Mouse (Mus musculus): ENCODE data around the gene Slc4a2.

The Slc4a2 gene

GRCm38 (mm10) chr5:24423129-24424003 lies at the start of gene Slc4a2, which contains the start of gene Cdk5:
Gene Slc4a2 (plus strand): TSS chr5:24423837.
Gene Cdk5 (minus strand): TSS chr5:24423530.
- peak; percentile 96 to 97 for DNase-seq (ENCODE audit: low spot score in 2 of 2)

- DNase-seq (ENCODE audit: low spot score in 2 of 2): no peak
These were observed 49.4 kb upstream of the Slc4a2 start for GRCm38 (mm10) chr5:24374216-24374615.

DNA sequence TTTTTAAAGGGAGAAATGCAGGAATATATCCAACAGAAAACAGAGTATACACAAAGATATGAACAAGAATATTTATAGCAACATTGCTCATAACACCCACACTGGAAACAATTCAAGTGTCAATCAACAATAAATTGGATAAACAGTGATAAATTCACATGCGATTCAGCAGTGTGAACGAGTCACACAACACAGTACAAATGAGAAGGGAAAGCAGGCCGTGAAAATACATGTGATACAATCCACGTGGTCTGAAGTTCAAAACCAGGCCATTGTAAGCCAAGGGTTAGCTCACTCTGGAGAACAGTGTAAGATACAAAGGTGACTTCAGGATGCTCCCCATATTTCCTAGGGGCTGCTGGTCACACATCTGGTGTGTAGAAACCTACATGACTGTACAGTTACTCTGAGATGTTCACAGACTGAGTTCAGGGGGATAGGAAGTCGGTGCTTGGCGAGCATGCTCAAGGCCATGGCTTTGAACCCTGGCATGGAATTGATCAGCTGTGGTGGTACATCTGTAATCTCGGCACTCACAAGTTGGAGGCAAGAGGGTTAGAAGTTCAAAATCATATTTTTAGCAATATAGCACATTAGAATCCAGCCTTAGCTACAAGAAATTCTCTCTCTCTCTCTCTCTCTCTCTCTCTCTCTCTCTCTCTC lies 48.8 kb upstream of the Slc4a2 start:
- DNase-seq (ENCODE audit: low spot score in 2 of 2): no peak

GRCm38 (mm10) chr5:24378700-24379099 lies 44.9 kb upstream of the Slc4a2 start:
- no peak for DNase-seq (ENCODE audit: low spot score in 2 of 2)

GRCm38 (mm10) chr5:24379501-24379900 lies 44.1 kb upstream of the Slc4a2 start:
- DNase-seq (ENCODE audit: low spot score in 2 of 2): no peak

DNA sequence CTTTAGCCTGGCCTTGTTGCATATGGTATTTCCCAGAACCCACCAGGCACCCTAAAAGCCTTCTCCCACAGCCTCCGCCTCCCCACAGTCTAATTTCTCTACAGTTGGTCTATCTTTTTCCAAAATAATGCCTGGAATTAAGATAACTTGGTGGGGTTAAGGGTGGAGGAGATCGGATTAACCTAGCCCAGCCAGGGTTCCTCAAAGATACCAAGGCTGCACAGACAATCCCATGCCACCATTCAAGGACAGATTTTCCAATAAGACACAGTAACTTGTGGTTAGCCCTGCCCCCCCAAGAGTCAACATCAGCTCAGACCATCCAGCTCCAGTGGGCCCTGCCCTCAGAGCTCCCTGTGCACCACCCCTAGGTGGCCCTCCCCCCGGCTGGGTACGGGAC lies 43.1 kb upstream of the Slc4a2 start:
- no peak for DNase-seq (ENCODE audit: low spot score in 2 of 2)

GRCm38 (mm10) chr5:24381486-24381885 lies 42.2 kb upstream of the Slc4a2 start:
- DNase-seq (ENCODE audit: low spot score in 2 of 2): no peak

DNA sequence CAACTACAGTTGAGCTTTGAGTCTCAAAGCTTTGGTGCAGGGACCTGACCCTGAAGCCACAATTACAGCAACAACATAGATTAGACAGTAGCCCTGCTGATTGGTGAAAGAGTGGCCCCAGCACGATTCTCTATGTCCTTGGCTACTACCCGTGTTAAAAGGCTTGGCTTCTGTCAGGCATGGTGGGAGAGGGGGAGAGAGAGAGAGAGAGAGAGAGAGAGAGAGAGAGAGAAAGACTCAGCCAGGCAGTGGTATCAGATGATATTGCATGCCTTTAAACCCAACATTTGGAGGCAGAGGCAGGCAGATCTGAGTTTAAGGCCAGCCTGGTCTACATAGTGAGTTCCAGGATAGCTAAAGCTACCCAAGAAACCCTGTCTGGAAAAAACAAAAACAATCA lies 41.6 kb upstream of the Slc4a2 start:
- DNase-seq (ENCODE audit: low spot score in 2 of 2): no peak

DNA sequence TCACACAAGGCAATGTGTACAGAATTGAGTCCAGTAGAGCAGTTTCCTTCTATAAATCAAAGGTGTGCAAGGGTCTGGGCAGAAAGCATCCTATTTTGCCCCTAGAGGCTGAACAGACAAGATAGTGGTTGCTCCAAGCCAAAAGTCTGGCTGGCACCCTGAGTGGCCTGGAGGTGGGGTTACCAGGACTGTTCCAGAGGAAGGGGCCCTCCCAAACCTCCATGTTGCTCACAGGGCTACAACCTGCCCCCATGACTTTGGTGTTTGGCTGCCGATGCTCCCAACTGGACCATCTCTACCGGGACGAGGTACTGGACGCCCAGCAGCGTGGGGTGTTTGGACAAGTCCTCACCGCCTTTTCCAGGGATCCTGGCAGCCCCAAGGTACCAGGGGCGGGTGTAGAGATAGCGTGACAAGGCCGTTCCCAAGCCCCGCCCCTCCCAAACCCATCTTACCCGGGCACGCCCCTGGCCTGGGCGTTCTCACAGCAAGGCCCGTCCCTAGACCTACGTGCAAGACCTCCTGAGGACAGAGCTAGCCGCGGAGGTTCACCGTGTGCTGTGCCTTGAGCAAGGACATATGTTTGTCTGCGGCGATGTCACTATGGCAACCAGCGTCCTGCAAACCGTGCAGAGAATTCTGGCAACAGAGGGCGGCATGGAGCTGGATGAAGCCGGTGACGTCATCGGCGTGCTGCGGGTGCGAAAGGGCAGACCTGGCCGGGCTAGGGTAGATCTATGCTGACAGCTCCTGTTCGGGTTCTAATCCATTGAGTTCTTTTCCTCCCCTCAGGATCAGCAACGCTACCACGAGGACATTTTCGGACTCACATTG lies 40.4 kb upstream of the Slc4a2 start:
- DNase-seq (ENCODE audit: low spot score in 2 of 2): peak; percentile 96 to 97

DNA sequence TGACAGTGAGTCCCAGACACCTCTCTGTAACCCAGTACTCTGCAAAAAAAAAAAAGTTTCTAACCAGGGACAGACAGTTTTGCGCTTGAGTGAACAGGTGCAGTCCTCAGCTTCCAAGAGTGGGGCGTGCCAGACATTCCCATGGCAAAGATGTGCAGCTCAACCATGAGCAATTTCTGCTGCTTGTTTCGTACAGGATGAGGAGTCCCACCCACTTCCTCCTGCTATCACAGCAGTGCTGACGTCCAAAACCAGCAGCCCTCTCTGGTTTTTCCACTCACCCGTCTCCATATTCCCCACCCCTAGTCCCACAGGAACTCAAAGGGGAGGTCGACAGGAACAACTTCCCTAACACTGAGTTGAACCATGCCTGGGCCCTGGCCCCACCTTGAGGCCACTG lies 39.2 kb upstream of the Slc4a2 start:
- peak in 1 of 2 experiments; percentile 13 for DNase-seq (ENCODE audit: low spot score in 2 of 2)

- no peak for DNase-seq (ENCODE audit: low spot score in 2 of 2)
These were observed 38.3 kb upstream of the Slc4a2 start for GRCm38 (mm10) chr5:24385374-24385773.

DNA sequence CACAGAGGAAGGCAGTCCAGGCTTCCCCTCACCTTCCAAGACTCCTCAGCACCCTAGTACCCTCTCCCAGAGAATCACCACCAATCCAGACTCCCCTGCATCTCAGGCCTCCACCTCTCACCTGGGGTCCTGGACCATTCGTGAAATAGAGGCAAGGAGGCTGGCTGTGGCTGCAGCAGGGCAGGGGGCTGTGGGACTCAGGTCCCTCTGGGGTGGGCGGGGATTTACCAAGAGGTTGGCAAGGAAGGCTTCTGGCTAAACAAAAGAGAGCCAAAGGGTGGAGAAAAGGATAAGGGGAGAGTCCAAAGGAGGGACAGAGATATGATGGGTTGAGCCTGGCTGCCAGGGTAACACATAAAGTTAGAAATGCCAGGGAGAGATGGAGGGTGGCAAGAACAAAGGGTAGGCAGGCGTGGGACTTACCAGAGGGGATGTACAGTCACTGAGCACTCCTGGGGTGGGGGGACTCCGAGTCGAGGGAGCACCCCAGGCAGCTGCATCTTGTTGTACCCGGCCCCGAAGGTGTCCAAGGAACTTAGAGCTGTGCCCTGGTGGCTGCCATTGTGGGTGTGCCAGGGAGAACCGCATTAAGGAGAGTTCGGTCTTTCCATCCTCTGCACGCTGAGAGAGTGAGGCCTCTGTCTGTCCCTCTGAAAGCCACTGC lies 37.6 kb upstream of the Slc4a2 start:
- DNase-seq (ENCODE audit: low spot score in 2 of 2): no peak

GRCm38 (mm10) chr5:24387264-24388241 lies 36.1 kb upstream of the Slc4a2 start:
- peak in 1 of 2 experiments; percentile 11 for DNase-seq (ENCODE audit: low spot score in 2 of 2)

DNA sequence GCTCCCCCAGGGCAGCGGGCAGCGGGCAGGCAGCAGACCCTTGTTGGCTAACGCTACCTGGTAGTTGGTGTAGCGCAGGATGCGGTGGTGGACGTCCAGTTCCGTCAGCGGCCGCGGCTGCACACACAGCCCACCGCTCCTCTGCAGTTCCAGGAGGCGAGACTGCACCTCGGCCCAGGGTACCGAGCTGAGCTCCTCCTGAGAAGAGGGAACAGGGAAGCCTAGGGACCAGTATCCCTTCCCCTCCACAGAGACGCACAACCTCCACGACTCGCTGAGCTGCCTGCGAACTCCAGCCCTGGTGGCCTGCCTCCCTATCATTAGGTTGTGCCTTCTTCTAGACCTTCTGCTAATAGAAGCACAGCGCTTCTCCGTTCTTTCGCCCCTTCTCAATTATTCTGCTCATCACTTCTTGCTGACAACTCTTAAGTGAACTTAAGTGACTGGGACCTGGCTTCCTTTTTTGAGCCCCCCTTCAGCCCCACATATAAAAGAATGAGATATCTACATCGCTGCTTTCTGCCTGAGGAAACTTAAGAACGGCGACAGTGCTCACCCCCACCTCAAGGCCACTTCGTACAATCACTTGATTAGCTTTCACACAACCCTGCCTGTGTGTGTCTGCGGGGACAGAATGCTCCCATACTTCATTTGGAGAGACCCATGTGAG lies 35.3 kb upstream of the Slc4a2 start:
- DNase-seq (ENCODE audit: low spot score in 2 of 2): no peak

- DNase-seq (ENCODE audit: low spot score in 2 of 2): no peak
These were observed 34.5 kb upstream of the Slc4a2 start for GRCm38 (mm10) chr5:24389011-24389657.

GRCm38 (mm10) chr5:24389658-24390020 lies 34.0 kb upstream of the Slc4a2 start:
- DNase-seq (ENCODE audit: low spot score in 2 of 2): no peak

DNA sequence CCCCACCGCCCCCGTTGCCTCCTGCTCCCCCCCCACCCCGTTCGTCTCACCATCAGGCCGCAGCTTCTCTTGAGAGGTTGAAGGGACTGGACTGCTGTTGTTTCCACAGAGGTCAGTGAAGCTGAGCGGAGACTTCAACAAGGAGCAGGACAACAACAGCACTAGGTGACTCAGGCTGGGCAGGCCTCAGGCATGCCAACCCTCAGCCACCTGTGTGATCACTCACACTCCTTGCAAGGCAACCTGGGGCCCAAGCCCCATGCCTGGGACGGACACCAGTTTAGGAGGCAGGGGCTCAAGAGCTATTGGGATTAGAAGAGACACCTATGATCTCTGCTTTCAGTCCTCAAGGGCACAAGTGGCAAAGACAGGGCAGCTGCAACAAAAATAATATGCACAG lies 31.8 kb upstream of the Slc4a2 start, which contains the start of gene Atg9b:
Gene Atg9b (minus strand): TSS at position 280 of the 400 bp plus-strand sequence.
- no peak for DNase-seq (ENCODE audit: low spot score in 2 of 2)

DNA sequence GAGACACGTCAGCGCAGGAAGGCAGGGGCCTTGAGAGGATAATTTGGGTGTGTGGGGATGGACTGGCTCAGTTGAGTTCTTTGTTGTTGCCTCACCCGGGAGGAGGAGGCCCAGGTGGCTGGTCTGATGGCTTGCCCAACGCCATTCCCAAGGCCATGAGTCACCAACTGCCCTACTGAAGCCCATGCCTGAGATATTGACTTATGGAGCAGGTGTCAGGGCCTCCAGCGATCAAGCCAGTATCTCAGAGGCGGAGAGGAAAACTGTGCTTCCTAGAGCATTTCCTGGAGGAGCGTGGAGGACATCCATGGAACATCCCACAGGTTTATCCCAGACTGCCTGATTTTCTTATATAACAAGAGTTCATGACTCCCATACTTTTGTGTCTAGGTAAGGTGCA lies 30.9 kb upstream of the Slc4a2 start:
- DNase-seq (ENCODE audit: low spot score in 2 of 2): no peak

GRCm38 (mm10) chr5:24393392-24393997 lies 30.1 kb upstream of the Slc4a2 start, which contains the start of gene Abcb8:
Gene Abcb8 (plus strand): TSS chr5:24393663.
- peak; percentile 91 to 92 for DNase-seq (ENCODE audit: low spot score in 2 of 2)
